Mouse (Mus musculus) intestine, embryonic 14.5 days (tissue): ENCODE results near the gene Imp4. TPM values are rescaled to one million over a fixed set of nuclear protein-coding genes. Genes with fewer than 3 reads are reported as not detected.

Source experiments
- ATAC-seq: fragments of 200-750 bp; cut with Nextera tagmentation; replicated peaks from 2 replicates; pipeline ENCODE4 v1.8.0; 2017; ENCODE audit warnings: low read depth, moderate number of reproducible peaks, moderate TSS enrichment, moderate library complexity; ENCODE audit not compliant: low FRiP score, low TSS enrichment
- DNase-seq: peaks from one replicate; pipeline ENCODE4 v3.0.0-alpha.2; 2018; ENCODE audit warnings: low spot score
- H3K27ac ChIP-seq: fragments of 300-500 bp; sonication (generic); 2 replicates; pipeline ENCODE4 v1.5.1; 2014; ENCODE audit warnings: low read depth, mild to moderate bottlenecking, control low read depth
- H3K27me3 ChIP-seq: fragments of 300-500 bp; sonication (generic); replicated peaks from 2 replicates; pipeline ENCODE4 v1.6.1; 2014; ENCODE audit warnings: low read length, control low read depth; ENCODE audit not compliant: control insufficient read depth, insufficient read depth
- H3K36me3 ChIP-seq: fragments of 300-500 bp; sonication (generic); 2 replicates; pipeline ENCODE4 v1.6.1; 2014; ENCODE audit warnings: low read length, control low read depth; ENCODE audit not compliant: control insufficient read depth, insufficient read depth
- H3K4me1 ChIP-seq: fragments of 300-500 bp; sonication (generic); replicated peaks from 2 replicates; pipeline ENCODE4 v1.6.1; 2014; ENCODE audit warnings: low read length, control low read depth, mixed read lengths; ENCODE audit not compliant: control insufficient read depth, insufficient read depth
- H3K4me2 ChIP-seq: fragments of 300-500 bp; sonication (generic); 2 replicates; pipeline ENCODE4 v1.6.1; 2014; ENCODE audit warnings: low read length
- H3K4me3 ChIP-seq: fragments of 300-500 bp; sonication (generic); 2 replicates; pipeline ENCODE4 v1.5.1; 2014; ENCODE audit warnings: low read depth, low read length, control low read depth, mixed read lengths
- H3K9ac ChIP-seq: fragments of 300-500 bp; sonication (generic); 2 replicates; pipeline ENCODE4 v1.6.1; 2014; ENCODE audit warnings: mild to moderate bottlenecking, low read length
- H3K9me3 ChIP-seq: fragments of 300-500 bp; sonication (generic); 2 replicates; pipeline ENCODE4 v1.6.1; 2016; ENCODE audit warnings: low read length, control low read depth; ENCODE audit not compliant: control insufficient read depth
- WGBS: fragments of 180-500 bp; shearing (Covaris S2); extraction: QIAGEN DNeasy Blood & Tissue Kit; methylation state at CpG from one replicate; pipeline ENCODE4 v1.1.7; 2014; 5-methylcytosine and 5-hydroxymethylcytosine counted together
- polyA plus RNA-seq: library from polyadenylated mRNA; unstranded; fragments of >200 nt; fragmentation: Nextera tagmentation; extraction: Ambion mirVana; gene quantifications from 2 replicates; pipeline ENCODE4 v1.2.1, GENCODE M21; 2014

Gene Imp4
- polyA plus RNA-seq, 1 experiment from 2014 or later: 120 TPM

- Histone ChIP-seq H3K9ac (peak overlapping the region; percentile 62), H3K4me2 (peak overlapping the region; percentile 57), H3K27ac (0 out of 2 replicates have a peak overlapping the region, but pooled peaks have one; percentile 51), H3K4me3 (peak overlapping the region; percentile 87), H3K27me3 (no peaks in the 10 kb centered on the region), H3K36me3 (peaks cover 28% of the 10 kb centered on the region), H3K4me1 (peaks cover 11% of the 10 kb centered on the region), H3K9me3 (no peaks in the 10 kb centered on the region)
- ATAC-seq: peak; percentile 38
- 7% methylated on average over 31 of the region's 31 CpGs for WGBS
- peak; percentile 90 for DNase-seq
Measured at GRCm38 (mm10) chr1:34439961-34440630, 445 bp downstream of the Imp4 start.

- 93% methylated on average over 6 of the region's 6 CpGs for WGBS
- H3K36me3 ChIP-seq: peaks cover 45% of the 10 kb centered on the region
Measured at GRCm38 (mm10) chr1:34443124-34443523, 3.5 kb downstream of the Imp4 start.

GRCm38 (mm10) chr1:34458431-34458830, 18.8 kb downstream of the Imp4 start:
- H3K9me3 ChIP-seq: no peaks in the 10 kb centered on the region
- ATAC-seq (no peak), DNase-seq (no peak)
- no peak overlapping the region for H3K9ac ChIP-seq
- WGBS: 32% methylated on average over 8 of the region's 8 CpGs
- no peak overlapping the region for H3K4me2 ChIP-seq
- H3K4me1 ChIP-seq: 0 out of 2 replicates have a peak, but pooled peaks cover 3% of the 10 kb centered on the region
- H3K36me3 ChIP-seq: no peaks in the 10 kb centered on the region
- no peak overlapping the region for H3K4me3 ChIP-seq
- peaks cover 29% of the 10 kb centered on the region for H3K27me3 ChIP-seq
- no peak overlapping the region for H3K27ac ChIP-seq

More at GRCm38 (mm10) chr1:34443124-34443523, 3.5 kb downstream of the Imp4 start:
- Histone ChIP-seq H3K27ac (no peak overlapping the region), H3K9ac (no peak overlapping the region), H3K9me3 (no peaks in the 10 kb centered on the region), H3K4me3 (no peak overlapping the region), H3K4me1 (peaks cover 10% of the 10 kb centered on the region), H3K27me3 (no peaks in the 10 kb centered on the region), H3K4me2 (no peak overlapping the region)
- no peak for DNase-seq
- ATAC-seq: no peak

GRCm38 (mm10) chr1:34459284-34460060, 19.8 kb downstream of the Imp4 start, which contains the start of gene Ptpn18:
TSS of gene Ptpn18 (plus strand) at chr1:34459762.
- WGBS: under 1% methylated on average over 48 of the region's 48 CpGs
- no peaks in the 10 kb centered on the region for H3K9me3 ChIP-seq
- ATAC-seq: peak; percentile 91

GRCm38 (mm10) chr1:34460061-34460441, 20.4 kb downstream of the Imp4 start:
- Histone ChIP-seq H3K27me3 (peaks cover 29% of the 10 kb centered on the region), H3K9me3 (no peaks in the 10 kb centered on the region), H3K9ac (peak overlapping the region; percentile 43), H3K4me3 (peak overlapping the region; percentile 52), H3K27ac (no peak overlapping the region), H3K4me2 (peak overlapping the region; percentile 88), H3K4me1 (0 out of 2 replicates have a peak, but pooled peaks cover 3% of the 10 kb centered on the region), H3K36me3 (no peaks in the 10 kb centered on the region)
- DNase-seq (no peak), ATAC-seq (peak; percentile 64)
- WGBS: 4% methylated on average over 15 of the region's 15 CpGs

More at GRCm38 (mm10) chr1:34459284-34460060, 19.8 kb downstream of the Imp4 start, which contains the start of gene Ptpn18:
- DNase-seq: peak; percentile 98
- Histone ChIP-seq H3K4me3 (peak within 1 kb of the TSS; percentile 52), H3K36me3 (no peaks in the 10 kb centered on the region), H3K4me2 (peak within 1 kb of the TSS; percentile 88), H3K27ac (no peak within 1 kb of the TSS), H3K9ac (peak within 1 kb of the TSS; percentile 43), H3K4me1 (0 out of 2 replicates have a peak, but pooled peaks cover 3% of the 10 kb centered on the region), H3K27me3 (peaks cover 29% of the 10 kb centered on the region)

GRCm38 (mm10) chr1:34462766-34463165, 23.1 kb downstream of the Imp4 start:
- 19% methylated on average over 7 of the region's 7 CpGs for WGBS
- Histone ChIP-seq H3K4me2 (no peak overlapping the region), H3K4me3 (no peak overlapping the region), H3K36me3 (no peaks in the 10 kb centered on the region), H3K27me3 (peaks cover 28% of the 10 kb centered on the region), H3K27ac (no peak overlapping the region), H3K9ac (no peak overlapping the region), H3K9me3 (no peaks in the 10 kb centered on the region), H3K4me1 (peaks cover 3% of the 10 kb centered on the region; the same call in 1 of the 2 replicates)
- ATAC-seq (no peak), DNase-seq (no peak)

GRCm38 (mm10) chr1:34464310-34464817, 24.7 kb downstream of the Imp4 start:
- Histone ChIP-seq H3K27ac (no peak overlapping the region), H3K36me3 (no peaks in the 10 kb centered on the region), H3K4me2 (no peak overlapping the region), H3K4me3 (no peak overlapping the region), H3K27me3 (peaks cover 13% of the 10 kb centered on the region), H3K9me3 (no peaks in the 10 kb centered on the region), H3K4me1 (peaks cover 3% of the 10 kb centered on the region; the same call in 1 of the 2 replicates), H3K9ac (no peak overlapping the region)
- WGBS: 85% methylated on average over 8 of the region's 8 CpGs
- DNase-seq (no peak), ATAC-seq (no peak)

- Histone ChIP-seq H3K4me1 (no peaks in the 10 kb centered on the region; the same call in 1 of the 2 replicates), H3K9ac (no peak overlapping the region), H3K27me3 (peaks cover 6% of the 10 kb centered on the region), H3K9me3 (no peaks in the 10 kb centered on the region), H3K27ac (no peak overlapping the region), H3K36me3 (no peaks in the 10 kb centered on the region), H3K4me3 (no peak overlapping the region), H3K4me2 (no peak overlapping the region)
- DNase-seq: no peak
- 78% methylated on average over 6 of the region's 6 CpGs for WGBS
- no peak for ATAC-seq
Measured at GRCm38 (mm10) chr1:34465445-34465844, 25.8 kb downstream of the Imp4 start.
